Mouse (Mus musculus): ENCODE data around the gene Tmem210.
"Not testable (repeated sequence)": the region's sequence is repeated elsewhere in the genome, so short reads cannot be mapped to it uniquely, and the experiment has no call there.

The Tmem210 gene

DNA sequence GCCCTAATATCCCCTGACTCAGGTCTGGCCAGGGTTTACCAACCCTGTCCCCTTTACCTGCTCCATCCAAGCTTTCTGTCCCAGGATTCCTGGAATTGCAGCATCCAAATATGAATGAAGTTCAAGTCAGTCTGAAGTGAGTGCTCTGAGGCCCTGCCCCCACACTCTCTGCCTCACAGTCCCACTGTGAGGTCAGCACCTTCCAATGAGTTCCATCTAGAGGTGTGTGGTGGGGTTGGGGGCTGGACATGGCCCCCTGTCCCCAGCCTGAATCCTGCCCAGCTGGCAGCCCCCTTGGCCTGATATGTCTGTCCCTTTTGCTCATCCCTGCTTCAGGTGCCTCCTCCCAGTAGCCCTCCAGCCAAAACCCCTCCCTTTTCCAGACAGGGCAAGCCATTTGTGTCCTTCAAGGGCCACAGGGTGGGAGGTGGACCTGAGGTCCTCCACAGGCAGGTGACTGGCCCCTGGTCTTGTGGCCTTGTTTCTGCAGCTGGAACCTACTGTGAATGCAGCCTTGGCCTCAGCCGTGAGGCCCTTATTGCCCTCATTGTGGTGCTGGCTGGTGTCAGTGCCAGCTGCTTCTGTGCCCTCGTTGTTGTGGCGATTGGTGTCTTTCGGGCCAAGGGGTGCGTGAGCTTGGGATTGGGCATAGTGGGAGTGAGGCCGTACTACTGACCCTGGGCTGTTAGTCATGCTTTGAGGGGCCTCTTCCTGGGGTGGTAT is at the start of gene Tmem210:
Tmem210 (plus strand) TSS at position 219 of the 723 bp plus-strand sequence.
- DNase-seq = no peak

- DNase-seq = peak in 1 of 2 experiments; percentile 27
These were observed 48.2 kb upstream of the Tmem210 start for GRCm38 (mm10) chr2:25239766-25240165.

- no peak for DNase-seq
These were observed 47.6 kb upstream of the Tmem210 start for GRCm38 (mm10) chr2:25240310-25240709.

- peak; percentile 88 to 95 for DNase-seq
These were observed 47.1 kb upstream of the Tmem210 start for GRCm38 (mm10) chr2:25240723-25241437.

DNA sequence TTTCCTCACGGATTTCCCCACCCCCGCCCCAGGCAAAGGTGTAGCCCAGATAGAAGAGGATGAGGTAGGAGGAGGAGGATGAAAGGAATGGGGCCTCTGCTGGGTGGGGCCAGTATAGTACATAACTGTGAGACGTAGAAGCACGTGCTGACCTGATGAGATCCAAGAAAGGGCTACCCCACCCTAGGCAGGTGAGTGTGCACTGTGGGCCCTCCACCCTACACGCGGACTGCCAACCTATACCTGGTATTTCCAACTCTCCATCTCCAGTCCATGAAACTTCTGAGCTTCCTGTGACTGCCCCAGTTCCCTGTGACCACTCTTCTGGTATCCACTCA is 46.5 kb upstream of the Tmem210 start:
- peak in 1 of 2 experiments; percentile 34 for DNase-seq

- peak; percentile 37 to 66 for DNase-seq
These were observed 45.8 kb upstream of the Tmem210 start, which contains the start of the genes Rnf208 and Cysrt1 for GRCm38 (mm10) chr2:25242101-25242506. TSS of gene Rnf208 (plus strand) at chr2:25242255. TSS of gene Cysrt1 (minus strand) at chr2:25242452.

DNA sequence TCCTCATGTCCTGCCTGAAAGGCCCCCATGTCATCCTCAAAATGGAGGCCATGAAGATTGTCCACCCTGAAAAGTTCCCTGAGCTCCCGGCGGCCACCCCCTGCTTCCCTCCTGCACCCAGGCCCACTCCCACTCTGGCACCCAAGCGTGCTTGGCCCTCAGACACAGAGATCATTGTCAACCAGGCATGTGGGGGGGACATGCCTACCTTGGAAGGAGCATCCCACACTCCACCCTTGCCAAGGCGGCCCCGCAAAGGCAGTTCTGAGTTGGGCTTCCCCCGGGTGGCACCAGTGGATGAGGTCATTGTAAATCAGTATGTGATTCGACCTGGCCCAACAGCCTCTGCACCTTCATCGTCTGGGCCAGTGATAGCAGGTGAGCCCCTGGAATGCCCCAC is 44.6 kb upstream of the Tmem210 start:
- DNase-seq = no peak

DNA sequence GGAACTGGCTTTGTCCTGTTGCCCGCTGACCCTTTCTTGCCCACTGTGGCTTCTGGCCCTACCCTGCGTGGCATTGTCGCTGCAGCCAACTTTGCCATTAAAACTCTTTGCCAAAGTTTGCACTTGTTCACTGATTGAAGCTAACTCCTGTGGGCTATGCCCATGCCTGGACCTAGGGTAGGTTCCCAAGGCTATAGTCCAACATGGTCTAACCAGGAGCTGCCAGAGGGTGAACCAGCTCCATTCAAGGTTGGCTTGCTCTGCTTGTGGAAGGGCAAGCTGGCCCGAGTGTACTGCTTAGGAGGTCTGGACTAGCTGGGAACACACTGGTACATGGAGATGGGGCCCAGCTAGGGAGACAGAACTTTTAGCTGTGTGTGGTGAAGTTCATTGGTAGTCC is 43.8 kb upstream of the Tmem210 start:
- DNase-seq = no peak

- peak; percentile 49 to 74 for DNase-seq
These were observed 41.5 kb upstream of the Tmem210 start, which contains the start of gene AL732309.1 for GRCm38 (mm10) chr2:25246183-25247072. TSS of gene AL732309.1 (minus strand) at chr2:25246863.

- DNase-seq = peak; percentile 59 to 60
These were observed 35.6 kb upstream of the Tmem210 start for GRCm38 (mm10) chr2:25252331-25252730.

DNA sequence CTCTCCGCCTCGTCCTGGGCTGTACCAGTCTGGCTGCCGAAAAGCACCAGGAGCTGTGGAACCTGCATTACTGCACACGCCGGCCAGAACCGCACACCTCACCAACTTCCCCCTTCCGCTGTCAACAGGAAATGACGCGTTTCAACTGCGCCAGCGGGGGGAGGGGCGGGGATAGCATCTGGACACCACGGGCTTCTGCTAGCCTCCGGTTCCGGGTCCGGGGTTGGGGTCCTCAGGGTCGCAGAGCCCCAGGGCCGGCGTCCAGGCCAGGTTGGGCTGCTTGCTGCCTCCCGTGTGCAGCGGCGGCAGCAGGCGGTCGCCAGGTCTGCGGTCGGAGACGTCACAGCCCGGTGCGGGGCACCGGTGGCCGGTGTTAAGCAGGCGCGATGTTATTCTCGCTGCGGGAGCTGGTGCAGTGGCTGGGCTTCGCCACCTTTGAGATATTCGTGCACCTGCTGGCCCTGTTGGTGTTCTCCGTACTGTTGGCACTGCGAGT is 32.6 kb upstream of the Tmem210 start, which contains the start of gene Tmem203:
Tmem203 (plus strand) TSS at position 156 of the 496 bp plus-strand sequence.
- DNase-seq = peak; percentile 94

GRCm38 (mm10) chr2:25256443-25257109 is 31.4 kb upstream of the Tmem210 start:
- DNase-seq = peak; percentile 61 to 78

DNA sequence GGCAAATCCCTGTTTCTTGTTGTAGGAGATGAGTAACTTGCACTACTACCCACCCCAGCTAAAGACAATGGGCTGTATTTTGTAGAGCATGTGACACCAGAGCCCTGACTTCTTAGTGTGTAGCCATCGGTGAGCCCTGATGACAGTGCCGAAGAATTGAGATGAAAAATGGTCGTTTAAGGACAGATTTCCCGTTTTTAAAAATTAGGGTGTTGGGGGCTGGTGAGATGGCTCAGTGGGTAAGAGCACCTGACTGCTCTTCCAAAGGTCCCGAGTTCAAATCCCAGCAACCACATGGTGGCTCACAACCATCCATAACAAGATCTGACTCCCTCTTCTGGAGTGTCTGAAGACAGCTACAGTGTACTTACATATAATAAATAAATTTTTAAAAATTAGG is 30.7 kb upstream of the Tmem210 start:
- DNase-seq = not testable (repeated sequence)

DNA sequence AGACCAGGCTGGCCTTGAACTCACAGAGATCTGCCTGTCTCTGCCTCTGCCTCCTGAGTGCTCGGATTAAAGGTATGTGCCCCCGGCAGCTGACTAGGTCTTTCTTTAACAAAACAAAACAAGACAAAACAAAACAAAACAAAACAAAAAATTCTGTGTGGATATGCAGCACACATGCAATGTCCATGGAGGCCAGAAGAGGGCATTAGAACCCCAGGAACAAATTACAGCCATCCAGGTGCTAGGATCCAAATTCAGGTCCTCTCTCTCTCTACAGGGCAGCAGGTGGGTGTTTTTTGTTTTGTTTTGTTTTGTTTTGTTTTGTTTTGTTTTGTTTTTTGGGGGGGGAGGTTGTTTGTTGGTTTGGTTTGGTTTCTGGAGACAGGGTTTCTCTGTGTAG is 29.1 kb upstream of the Tmem210 start:
- DNase-seq = no peak

- no peak for DNase-seq
These were observed 26.1 kb upstream of the Tmem210 start for GRCm38 (mm10) chr2:25261870-25262269.

GRCm38 (mm10) chr2:25262291-25262767 is 25.6 kb upstream of the Tmem210 start, which contains the start of gene Tprn:
TSS of gene Tprn (plus strand) at chr2:25262618.
- DNase-seq = peak; percentile 98 to 99

- DNase-seq = peak; percentile 35 to 64
These were observed 24.9 kb upstream of the Tmem210 start for GRCm38 (mm10) chr2:25262795-25263622.

DNA sequence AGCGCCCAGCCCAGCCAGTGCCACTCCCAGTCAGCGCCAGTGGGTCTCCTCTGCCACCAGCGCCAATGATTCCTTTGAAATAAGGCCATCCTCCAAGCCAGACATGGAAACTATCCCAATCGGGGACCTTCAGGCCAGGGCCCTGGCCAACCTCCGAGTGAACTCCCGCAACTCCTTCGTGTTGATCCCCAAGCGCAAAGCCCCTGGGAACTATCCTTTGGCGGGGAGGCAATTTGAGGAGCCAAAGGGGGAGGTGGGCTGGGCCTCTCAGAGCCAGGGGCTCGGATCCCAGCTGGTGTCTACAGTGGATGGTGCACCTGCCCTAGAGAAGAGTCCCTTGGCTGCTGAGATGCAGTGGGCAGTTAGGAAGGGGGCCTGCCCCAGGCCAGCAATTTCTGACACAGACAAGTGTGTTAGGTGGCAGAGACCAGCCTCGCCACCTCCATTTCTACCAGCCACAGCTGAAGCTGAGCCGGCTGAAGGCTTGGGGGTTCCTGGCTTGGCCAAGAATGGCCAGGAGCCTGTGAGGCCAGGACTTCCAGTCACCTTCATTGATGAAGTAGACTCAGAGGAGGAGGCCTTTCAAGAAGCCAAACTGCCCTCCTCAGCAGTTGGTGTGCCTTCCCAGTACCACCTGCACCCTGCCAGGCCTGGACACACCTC is 24.2 kb upstream of the Tmem210 start:
- DNase-seq = no peak

GRCm38 (mm10) chr2:25264286-25264660 is 23.7 kb upstream of the Tmem210 start:
- DNase-seq = no peak

- peak; percentile 86 to 92 for DNase-seq
These were observed 23.1 kb upstream of the Tmem210 start for GRCm38 (mm10) chr2:25264851-25265250.

Measured in kidney, postnatal 25 days (tissue).